Mouse (Mus musculus) spleen, adult 2 months (tissue): Measurements from ENCODE around the gene Samd3. TPM values are rescaled to one million over a fixed set of nuclear protein-coding genes. Genes with fewer than 3 reads are reported as not detected.
A peak's percentile ranks its signal among the peaks of the same experiment; 100 is the strongest.

Source experiments
- DNase-seq, 2 experiments: peaks; one replicate each; pipeline versions ENCODE4 v3.0.0 to v3.0.0-alpha.2; 2012 to 2021; ENCODE audit warnings: low spot score in 2 of 2, low read depth in 1 of 2
- H3K27ac ChIP-seq: fragments of 200-500 bp; 2 replicates; pipeline ENCODE4 v1.5.1; 2012; ENCODE audit warnings: low read length, inconsistent platforms; ENCODE audit not compliant: insufficient read depth
- H3K27me3 ChIP-seq: fragments of 200-500 bp; 2 replicates; pipeline ENCODE4 v1.6.1; 2012; ENCODE audit warnings: mild to moderate bottlenecking, moderate library complexity, low read length, inconsistent platforms; ENCODE audit not compliant: control insufficient read depth, insufficient read depth
- H3K36me3 ChIP-seq: fragments of 200-500 bp; 2 replicates; pipeline ENCODE4 v1.6.1; 2012; ENCODE audit warnings: mild to moderate bottlenecking, low read length, inconsistent platforms; ENCODE audit not compliant: control insufficient read depth, insufficient read depth
- H3K4me1 ChIP-seq: fragments of 200-500 bp; 2 replicates; pipeline ENCODE4 v1.6.1; 2011; ENCODE audit warnings: inconsistent platforms; ENCODE audit not compliant: control insufficient read depth, insufficient read depth, insufficient read length
- H3K4me3 ChIP-seq: fragments of 200-500 bp; 2 replicates; pipeline ENCODE4 v1.5.1; 2011; ENCODE audit warnings: mild to moderate bottlenecking, inconsistent platforms; ENCODE audit not compliant: insufficient read depth, insufficient read length; ENCODE audit errors: extremely low read depth
- CTCF ChIP-seq: fragments of 200-500 bp; IDR thresholded peaks from 2 replicates; pipeline ENCODE4 v1.5.1; 2011; ENCODE audit warnings: mild to moderate bottlenecking, inconsistent platforms; ENCODE audit not compliant: insufficient read depth, insufficient read length, insufficient replicate concordance; ENCODE audit errors: extremely low read depth
- POLR2A ChIP-seq: fragments of 200-500 bp; IDR thresholded peaks from 2 replicates; pipeline ENCODE4 v1.6.1; 2011; ENCODE audit warnings: low read depth, low read length, inconsistent platforms
- WGBS: fragments of 180-500 bp; shearing (Covaris S2); methylation state at CpG from one replicate; pipeline ENCODE4 v1.1.7; 2018; 5-methylcytosine and 5-hydroxymethylcytosine counted together
- polyA plus RNA-seq: library from polyadenylated mRNA; depleted of rRNA; stranded (reverse); fragments of >200 nt; gene quantifications from 2 replicates; pipeline ENCODE4 v1.2.3, GENCODE M21; 2012

The Samd3 gene
- polyA plus RNA-seq, 1 experiment = 1.4 TPM

GRCm38 (mm10) chr10:26226734-26227133, 2.8 kb upstream of the Samd3 start:
- TF ChIP-seq POLR2A (no peak), CTCF (no peak)
- H3K27me3 ChIP-seq = no peaks in the 10 kb centered on the region
- H3K27ac ChIP-seq = no peak overlapping the region
- DNase-seq = no peak
- no peaks in the 10 kb centered on the region for H3K36me3 ChIP-seq
- H3K4me1 ChIP-seq = no peaks in the 10 kb centered on the region
- 89% methylated on average over 2 of the region's 2 CpGs for WGBS
- H3K4me3 ChIP-seq = no peak overlapping the region

GRCm38 (mm10) chr10:26228187-26228586, 1.3 kb upstream of the Samd3 start:
- H3K36me3 ChIP-seq = no peaks in the 10 kb centered on the region
- H3K4me1 ChIP-seq = no peaks in the 10 kb centered on the region
- no peak overlapping the region for H3K27ac ChIP-seq
- no peaks in the 10 kb centered on the region for H3K27me3 ChIP-seq
- TF ChIP-seq CTCF (no peak), POLR2A (no peak)
- DNase-seq = peak in 1 of 2 experiments; percentile 4
- H3K4me3 ChIP-seq = no peak overlapping the region

GRCm38 (mm10) chr10:26232071-26232653, 2.7 kb downstream of the Samd3 start:
- no peak for DNase-seq
- WGBS = 86% methylated on average over 3 of the region's 3 CpGs
- Histone ChIP-seq H3K27ac (no peak overlapping the region), H3K4me3 (no peak overlapping the region), H3K27me3 (no peaks in the 10 kb centered on the region), H3K4me1 (no peaks in the 10 kb centered on the region), H3K36me3 (no peaks in the 10 kb centered on the region)
- TF ChIP-seq CTCF (no peak), POLR2A (no peak)

- Histone ChIP-seq H3K27ac (no peak overlapping the region), H3K4me1 (no peaks in the 10 kb centered on the region), H3K36me3 (no peaks in the 10 kb centered on the region), H3K4me3 (no peak overlapping the region), H3K27me3 (no peaks in the 10 kb centered on the region)
- no peak for DNase-seq
- TF ChIP-seq POLR2A (no peak), CTCF (no peak)
- WGBS = 59% methylated on average over 4 of the region's 4 CpGs
Observed at GRCm38 (mm10) chr10:26238559-26238958, 9.1 kb downstream of the Samd3 start.

- no peak for TF ChIP-seq POLR2A
- Histone ChIP-seq H3K4me3 (no peak overlapping the region), H3K27me3 (no peaks in the 10 kb centered on the region), H3K27ac (no peak overlapping the region), H3K36me3 (no peaks in the 10 kb centered on the region), H3K4me1 (no peaks in the 10 kb centered on the region)
- no peak for DNase-seq
- 64% methylated on average over 1 of the region's 1 CpGs for WGBS
Observed at GRCm38 (mm10) chr10:26239090-26239489, 9.6 kb downstream of the Samd3 start.

- H3K27ac ChIP-seq = no peak overlapping the region
- WGBS = 88% methylated on average over 3 of the region's 3 CpGs
- TF ChIP-seq CTCF (no peak), POLR2A (no peak)
Observed at GRCm38 (mm10) chr10:26243203-26243602, 13.7 kb downstream of the Samd3 start.

GRCm38 (mm10) chr10:26244466-26244865, 15.0 kb downstream of the Samd3 start:
- TF ChIP-seq POLR2A (no peak), CTCF (no peak)
- H3K4me1 ChIP-seq = no peaks in the 10 kb centered on the region
- no peaks in the 10 kb centered on the region for H3K36me3 ChIP-seq
- H3K27me3 ChIP-seq = no peaks in the 10 kb centered on the region
- no peak overlapping the region for H3K27ac ChIP-seq
- no peak for DNase-seq
- no peak overlapping the region for H3K4me3 ChIP-seq
- 91% methylated on average over 6 of the region's 6 CpGs for WGBS

More at GRCm38 (mm10) chr10:26243203-26243602, 13.7 kb downstream of the Samd3 start:
- no peak for DNase-seq
- Histone ChIP-seq H3K4me3 (no peak overlapping the region), H3K27me3 (no peaks in the 10 kb centered on the region), H3K36me3 (no peaks in the 10 kb centered on the region), H3K4me1 (no peaks in the 10 kb centered on the region)
